Mouse (Mus musculus): ENCODE measurements around the gene Dnah2.

- TF ChIP-seq KAT2A (IDR thresholded peaks at IDR 0.05; ENCODE audit: insufficient replicate concordance, low read length) (no peak), CTCF (conservative IDR thresholded peaks at IDR 0.05 in 1 of 2, IDR thresholded peaks at IDR 0.05 in 1 of 2; ENCODE audit: low read depth in 2 of 2, low read length in 2 of 2) (no peak), TCF12 (IDR thresholded peaks at IDR 0.05; ENCODE audit: low read depth, low read length) (no peak), POLR2A (IDR thresholded peaks at IDR 0.05; ENCODE audit: low read depth, low read length) (no peak), E2F4 (IDR thresholded peaks at IDR 0.05; ENCODE audit: insufficient replicate concordance, low read depth, low read length) (no peak), CHD1 (IDR thresholded peaks at IDR 0.05; ENCODE audit: low read depth, low read length) (no peak), ETS1 (conservative IDR thresholded peaks at IDR 0.05; ENCODE audit: low read depth, low read length) (no peak), MAFK (IDR thresholded peaks at IDR 0.05; ENCODE audit: insufficient replicate concordance, low read length) (no peak), SMC3 (IDR thresholded peaks at IDR 0.05; ENCODE audit: low read depth, low read length) (no peak), TBP (conservative IDR thresholded peaks at IDR 0.05; ENCODE audit: low read depth, low read length) (no peak), MXI1 (IDR thresholded peaks at IDR 0.05; ENCODE audit: low read depth, low read length) (no peak), MAX (IDR thresholded peaks at IDR 0.05; ENCODE audit: low read length) (no peak), RCOR1 (conservative IDR thresholded peaks at IDR 0.05; ENCODE audit: low read depth, low read length) (no peak)
Measured at GRCm38 (mm10) chr11:69526631-69527030, 22.3 kb downstream of the Dnah2 start.
